Mouse (Mus musculus) MEL (cell line): ENCODE measurements at regions not wholly inside any gene's neighbourhood (a gene's known extent, or its start where the extent isn't known, plus 50 kb on each side); places are given as distances from the start of the nearest gene placed in this dataset.

Experiments used
- DNase-seq: peaks from one replicate; pipeline ENCODE4 v3.0.0; 2011; ENCODE audit warnings: low read depth, low spot score
- H3K27ac ChIP-seq: 2 replicates; pipeline ENCODE4 v1.5.1; 2012; ENCODE audit warnings: low read depth, mild to moderate bottlenecking, control low read depth, low read length, moderate library complexity; ENCODE audit not compliant: control insufficient read depth
- H3K27me3 ChIP-seq, 2 experiments: fragments of 150-350 bp in 1 of 2; sonication (generic) in 1 of 2; 2 replicates each; pipeline ENCODE4 v1.6.1; 2012; ENCODE audit warnings: low read length in 2 of 2, mild to moderate bottlenecking in 2 of 2, improper control_type of control experiment in 1 of 2, moderate library complexity in 1 of 2; ENCODE audit not compliant: insufficient read depth in 2 of 2, control insufficient read depth in 1 of 2
- H3K36me3 ChIP-seq, 2 experiments: 2 replicates each; pipeline ENCODE4 v1.6.1; 2012 to 2014; ENCODE audit warnings: low read length in 2 of 2, improper control_type of control experiment in 1 of 2, inconsistent platforms in 1 of 2, mild to moderate bottlenecking in 1 of 2; ENCODE audit not compliant: insufficient read depth in 2 of 2, control insufficient read depth in 1 of 2
- H3K4me1 ChIP-seq, 2 experiments: fragments of 150-350 bp in 1 of 2; sonication (generic) in 1 of 2; 2 replicates each; pipeline ENCODE4 v1.6.1; 2012; ENCODE audit warnings: low read length in 2 of 2, improper control_type of control experiment in 1 of 2, mild to moderate bottlenecking in 1 of 2; ENCODE audit not compliant: insufficient read depth in 2 of 2, control insufficient read depth in 1 of 2
- H3K4me3 ChIP-seq, 2 experiments: fragments of 150-350 bp in 1 of 2; sonication (generic) in 1 of 2; 2 replicates each; pipeline ENCODE4 v1.5.1; 2012; ENCODE audit warnings: low read depth in 2 of 2, low read length in 2 of 2, mild to moderate bottlenecking in 2 of 2, moderate library complexity in 2 of 2, control low read depth in 1 of 2, improper control_type of control experiment in 1 of 2; ENCODE audit not compliant: control insufficient read depth in 1 of 2, insufficient read depth in 1 of 2
- H3K79me2 ChIP-seq: 2 replicates; pipeline ENCODE4 v1.6.1; 2012; ENCODE audit warnings: mild to moderate bottlenecking, low read length, moderate library complexity; ENCODE audit not compliant: control insufficient read depth, poor library complexity, insufficient read depth
- H3K9ac ChIP-seq: 2 replicates; pipeline ENCODE4 v1.6.1; 2012; ENCODE audit warnings: low read depth, mild to moderate bottlenecking, control low read depth, low read length, moderate library complexity; ENCODE audit not compliant: control insufficient read depth, poor library complexity, severe bottlenecking
- H3K9me3 ChIP-seq: fragments of 150-350 bp; sonication (generic); replicated peaks from 2 replicates; pipeline ENCODE4 v1.6.1; 2012; ENCODE audit warnings: mild to moderate bottlenecking, low read length, improper control_type of control experiment, moderate library complexity; ENCODE audit not compliant: insufficient read depth
- BHLHE40 ChIP-seq: IDR thresholded peaks from 2 replicates; pipeline ENCODE4 v1.6.1; 2012; ENCODE audit warnings: low read depth, mild to moderate bottlenecking, inconsistent platforms, low read length, improper control_type of control experiment, borderline replicate concordance
- CHD1 ChIP-seq: IDR thresholded peaks from 2 replicates; pipeline ENCODE4 v1.6.1; 2012; ENCODE audit warnings: low read depth, mild to moderate bottlenecking, inconsistent platforms, low read length, improper control_type of control experiment
- CTCF ChIP-seq, 3 experiments: IDR thresholded peaks in 2 of 3; conservative IDR thresholded peaks in 1 of 3; 2 replicates each; pipeline ENCODE4 v1.5.1; 2011 to 2012; ENCODE audit warnings: low read length in 3 of 3, low read depth in 2 of 3, mild to moderate bottlenecking in 2 of 3, improper control_type of control experiment in 1 of 3, inconsistent platforms in 1 of 3, mixed read lengths in 1 of 3, moderate library complexity in 1 of 3; ENCODE audit not compliant: control insufficient read depth in 1 of 3, insufficient read depth in 1 of 3, poor library complexity in 1 of 3, severe bottlenecking in 1 of 3
- EP300 ChIP-seq, 2 experiments: IDR thresholded peaks; 2 replicates each; pipeline ENCODE4 v1.6.1; 2011; ENCODE audit warnings: improper control_type of control experiment in 2 of 2, low read length in 2 of 2, low read depth in 1 of 2, mild to moderate bottlenecking in 1 of 2
- ETS1 ChIP-seq: IDR thresholded peaks from 2 replicates; pipeline ENCODE4 v1.6.1; 2012; ENCODE audit warnings: low read depth, mild to moderate bottlenecking, inconsistent platforms, low read length, improper control_type of control experiment, moderate library complexity
- GATA1 ChIP-seq: IDR thresholded peaks from 2 replicates; pipeline ENCODE4 v1.6.1; 2011; ENCODE audit warnings: low read depth, low read length, improper control_type of control experiment
- HCFC1 ChIP-seq: IDR thresholded peaks from 2 replicates; pipeline ENCODE4 v1.6.1; 2012; ENCODE audit warnings: low read depth, mild to moderate bottlenecking, inconsistent platforms, low read length, improper control_type of control experiment, moderate library complexity
- JUND ChIP-seq: IDR thresholded peaks from 2 replicates; pipeline ENCODE4 v1.6.1; 2011; ENCODE audit warnings: low read depth, mild to moderate bottlenecking, improper control_type of control experiment, low read length
- KAT2A ChIP-seq: conservative IDR thresholded peaks from 2 replicates; pipeline ENCODE4 v1.6.1; 2012; ENCODE audit warnings: low read depth, low read length, improper control_type of control experiment, inconsistent platforms
- MAFK ChIP-seq: IDR thresholded peaks from 2 replicates; pipeline ENCODE4 v1.6.1; 2011; ENCODE audit warnings: low read depth, mild to moderate bottlenecking, low read length, improper control_type of control experiment, borderline replicate concordance
- MAX ChIP-seq: IDR thresholded peaks from 2 replicates; pipeline ENCODE4 v1.6.1; 2011; ENCODE audit warnings: low read length, improper control_type of control experiment
- MAZ ChIP-seq: IDR thresholded peaks from 2 replicates; pipeline ENCODE4 v1.6.1; 2012; ENCODE audit warnings: low read depth, mild to moderate bottlenecking, inconsistent platforms, low read length, improper control_type of control experiment
- MEF2A ChIP-seq: IDR thresholded peaks from 2 replicates; pipeline ENCODE4 v1.6.1; 2014; ENCODE audit warnings: low read depth, mild to moderate bottlenecking, inconsistent platforms, low read length, improper control_type of control experiment; ENCODE audit not compliant: poor library complexity, insufficient replicate concordance, severe bottlenecking; ENCODE audit errors: extremely low read depth
- MXI1 ChIP-seq: IDR thresholded peaks from 2 replicates; pipeline ENCODE4 v1.6.1; 2011; ENCODE audit warnings: mild to moderate bottlenecking, low read depth, low read length, improper control_type of control experiment
- MYB ChIP-seq: IDR thresholded peaks from 2 replicates; pipeline ENCODE4 v1.6.1; 2011; ENCODE audit warnings: mild to moderate bottlenecking, low read depth, low read length, improper control_type of control experiment
- NELFE ChIP-seq: IDR thresholded peaks from 2 replicates; pipeline ENCODE4 v1.6.1; 2011; ENCODE audit warnings: low read depth, low read length, improper control_type of control experiment
- NRF1 ChIP-seq: IDR thresholded peaks from 2 replicates; pipeline ENCODE4 v1.6.1; 2014; ENCODE audit warnings: low read depth, mild to moderate bottlenecking, inconsistent platforms, low read length, improper control_type of control experiment, moderate library complexity; ENCODE audit not compliant: poor library complexity, insufficient read depth, severe bottlenecking
- POLR2AphosphoS5 ChIP-seq: IDR thresholded peaks from 2 replicates; pipeline ENCODE4 v1.6.1; 2012; ENCODE audit warnings: low read depth, borderline replicate concordance, mild to moderate bottlenecking, inconsistent platforms, low read length, moderate library complexity, mixed read lengths
- SIN3A ChIP-seq: IDR thresholded peaks from 2 replicates; pipeline ENCODE4 v1.6.1; 2012; ENCODE audit warnings: low read length, improper control_type of control experiment, inconsistent platforms
- TBP ChIP-seq: IDR thresholded peaks from 2 replicates; pipeline ENCODE4 v1.8.0; 2011; ENCODE audit warnings: low read depth, low read length, improper control_type of control experiment
- TCF12 ChIP-seq: IDR thresholded peaks from 2 replicates; pipeline ENCODE4 v1.6.1; 2014; ENCODE audit warnings: low read depth, mild to moderate bottlenecking, inconsistent platforms, low read length, improper control_type of control experiment, moderate library complexity
- USF2 ChIP-seq, 2 experiments: IDR thresholded peaks; 2 replicates each; pipeline ENCODE4 v1.6.1; 2011 to 2012; ENCODE audit warnings: improper control_type of control experiment in 2 of 2, low read length in 2 of 2, borderline replicate concordance in 1 of 2, inconsistent platforms in 1 of 2, low read depth in 1 of 2, mild to moderate bottlenecking in 1 of 2; ENCODE audit not compliant: insufficient read depth in 1 of 2
- ZKSCAN1 ChIP-seq: IDR thresholded peaks from 2 replicates; pipeline ENCODE4 v1.6.1; 2012; ENCODE audit warnings: low read depth, mild to moderate bottlenecking, inconsistent platforms, low read length, improper control_type of control experiment, moderate library complexity

- Histone ChIP-seq H3K79me2 (no peaks in the 10 kb centered on the region), H3K9ac (no peak overlapping the region), H3K27me3 (no peaks in the 10 kb centered on the region), H3K36me3 (no peaks in the 10 kb centered on the region), H3K27ac (no peak overlapping the region), H3K4me3 (no peak overlapping the region), H3K9me3 (no peaks in the 10 kb centered on the region), H3K4me1 (no peaks in the 10 kb centered on the region)
- TF ChIP-seq ZKSCAN1 (no peak), KAT2A (no peak), BHLHE40 (no peak), NRF1 (no peak), MXI1 (no peak), ETS1 (no peak), JUND (no peak), MAFK (no peak), NELFE (no peak), HCFC1 (no peak), TCF12 (no peak), MYB (no peak), MEF2A (no peak), EP300 (IDR thresholded peaks at IDR 0.05; ENCODE audit: low read depth in 1 of 2, low read length in 2 of 2) (no peak), POLR2AphosphoS5 (no peak), GATA1 (no peak), MAZ (no peak), CHD1 (no peak), TBP (no peak)
- DNase-seq: no peak
These were observed 99.7 kb upstream of the Arid5b start for GRCm38 (mm10) chr10:68378212-68378611.

GRCm38 (mm10) chr10:68377479-68377878 lies 98.9 kb upstream of the Arid5b start:
- no peaks in the 10 kb centered on the region for H3K36me3 ChIP-seq
- TF ChIP-seq MAX (no peak), NRF1 (no peak), NELFE (no peak), SIN3A (no peak), KAT2A (no peak), TBP (no peak), USF2 (IDR thresholded peaks at IDR 0.05; ENCODE audit: borderline replicate concordance in 1 of 2, insufficient read depth in 1 of 2, low read depth in 1 of 2, low read length in 2 of 2) (no peak), CTCF (IDR thresholded peaks at IDR 0.05 in 2 of 3, conservative IDR thresholded peaks at IDR 0.05 in 1 of 3; ENCODE audit: control insufficient read depth in 1 of 3, insufficient read depth in 1 of 3, low read depth in 2 of 3, low read length in 3 of 3, poor library complexity in 1 of 3, severe bottlenecking in 1 of 3) (no peak), JUND (no peak)
- no peaks in the 10 kb centered on the region for H3K79me2 ChIP-seq
- DNase-seq: no peak
- H3K9me3 ChIP-seq: no peaks in the 10 kb centered on the region
- H3K4me1 ChIP-seq: no peaks in the 10 kb centered on the region
- no peak overlapping the region for H3K4me3 ChIP-seq
- H3K27me3 ChIP-seq: no peaks in the 10 kb centered on the region
- no peak overlapping the region for H3K27ac ChIP-seq
- H3K9ac ChIP-seq: no peak overlapping the region
